Mouse (Mus musculus) neural tube, embryonic 12.5 days (tissue): ENCODE measurements around the gene Tube1. TPM values are rescaled to one million over a fixed set of nuclear protein-coding genes. Genes with fewer than 3 reads are reported as not detected.

ENCODE experiments used
- ATAC-seq: fragments of 200-750 bp; cut with Nextera tagmentation; 2 replicates; pipeline ENCODE4 v1.8.0; 2017; ENCODE audit warnings: low read depth, mild to moderate bottlenecking, moderate TSS enrichment, moderate library complexity; ENCODE audit not compliant: low FRiP score
- H3K27ac ChIP-seq: fragments of 300-500 bp; sonication (generic); 2 replicates; pipeline ENCODE4 v1.5.1; 2016
- H3K27me3 ChIP-seq: fragments of 300-500 bp; sonication (generic); replicated peaks from 2 replicates; pipeline ENCODE4 v1.6.1; 2016; ENCODE audit warnings: mild to moderate bottlenecking
- H3K36me3 ChIP-seq: fragments of 300-500 bp; sonication (generic); 2 replicates; pipeline ENCODE4 v1.6.1; 2016; ENCODE audit warnings: mild to moderate bottlenecking
- H3K4me1 ChIP-seq: fragments of 300-500 bp; sonication (generic); 2 replicates; pipeline ENCODE4 v1.6.1; 2016
- H3K4me2 ChIP-seq: fragments of 300-500 bp; sonication (generic); replicated peaks from 2 replicates; pipeline ENCODE4 v1.6.1; 2016; ENCODE audit warnings: mild to moderate bottlenecking
- H3K4me3 ChIP-seq: fragments of 300-500 bp; sonication (generic); 2 replicates; pipeline ENCODE4 v1.5.1; 2016
- H3K9ac ChIP-seq: fragments of 300-500 bp; sonication (generic); 2 replicates; pipeline ENCODE4 v1.6.1; 2016; ENCODE audit warnings: mild to moderate bottlenecking
- H3K9me3 ChIP-seq: fragments of 300-500 bp; sonication (generic); 2 replicates; pipeline ENCODE4 v1.6.1; 2016; ENCODE audit warnings: mild to moderate bottlenecking
- WGBS: fragments of 180-500 bp; shearing (Covaris S2); methylation state at CpG from one replicate; pipeline ENCODE4 v1.1.7; 2016; 5-methylcytosine and 5-hydroxymethylcytosine counted together
- polyA plus RNA-seq: library from polyadenylated mRNA; unstranded; fragments of >200 nt; fragmentation: Nextera tagmentation; extraction: Ambion mirVana; gene quantifications from 2 replicates; pipeline ENCODE4 v1.2.1, GENCODE M21; 2016

Tube1 gene
- polyA plus RNA-seq, result 14.5 and 17.1 TPM in 2 replicates

GRCm38 (mm10) chr10:39133462-39134310 is at the start of gene Tube1, which contains the start of gene Fam229b:
Tube1 (plus strand) TSS chr10:39133976.
Fam229b (minus strand) TSS chr10:39133914.
- no peak within 1 kb of the TSS for H3K27ac ChIP-seq
- H3K4me3 ChIP-seq, result peak within 1 kb of the TSS; percentile 77
- peaks cover 13% of the 10 kb centered on the region; the same call in 1 of the 2 replicates for H3K36me3 ChIP-seq
- H3K27me3 ChIP-seq, result no peaks in the 10 kb centered on the region
- peak; percentile 93 for ATAC-seq
- H3K9me3 ChIP-seq, result no peaks in the 10 kb centered on the region
- peaks cover 10% of the 10 kb centered on the region; the same call in 1 of the 2 replicates for H3K4me1 ChIP-seq
- WGBS, result 5% methylated on average over 47 of the region's 47 CpGs
- H3K4me2 ChIP-seq, result peak within 1 kb of the TSS; percentile 88
- peak within 1 kb of the TSS; percentile 73 for H3K9ac ChIP-seq

- H3K4me3 ChIP-seq, result no peak overlapping the region
Measured at GRCm38 (mm10) chr10:39096981-39097380, 36.8 kb upstream of the Tube1 start.

GRCm38 (mm10) chr10:39098746-39099145 is 35.0 kb upstream of the Tube1 start:
- H3K4me1 ChIP-seq, result no peaks in the 10 kb centered on the region
- no peaks in the 10 kb centered on the region for H3K9me3 ChIP-seq
- no peaks in the 10 kb centered on the region for H3K36me3 ChIP-seq
- H3K27me3 ChIP-seq, result no peaks in the 10 kb centered on the region
- 94% methylated on average over 10 of the region's 10 CpGs for WGBS
- no peak overlapping the region for H3K4me3 ChIP-seq
- H3K9ac ChIP-seq, result no peak overlapping the region
- no peak overlapping the region for H3K4me2 ChIP-seq
- ATAC-seq, result no peak
- no peak overlapping the region for H3K27ac ChIP-seq

More at GRCm38 (mm10) chr10:39096981-39097380, 36.8 kb upstream of the Tube1 start:
- no peak overlapping the region for H3K4me2 ChIP-seq
- no peaks in the 10 kb centered on the region for H3K9me3 ChIP-seq
- ATAC-seq, result no peak
- 88% methylated on average over 9 of the region's 9 CpGs for whole genome bisulfite sequencing
- no peaks in the 10 kb centered on the region for H3K36me3 ChIP-seq
- no peak overlapping the region for H3K27ac ChIP-seq
- H3K4me1 ChIP-seq, result no peaks in the 10 kb centered on the region
- H3K27me3 ChIP-seq, result no peaks in the 10 kb centered on the region
- no peak overlapping the region for H3K9ac ChIP-seq

- Histone ChIP-seq H3K4me1 (no peaks in the 10 kb centered on the region), H3K27me3 (no peaks in the 10 kb centered on the region), H3K36me3 (no peaks in the 10 kb centered on the region), H3K4me3 (no peak overlapping the region), H3K27ac (no peak overlapping the region), H3K9ac (no peak overlapping the region), H3K4me2 (no peak overlapping the region), H3K9me3 (no peaks in the 10 kb centered on the region)
- no peak for ATAC-seq
- WGBS, result 93% methylated on average over 8 of the region's 8 CpGs
Measured at GRCm38 (mm10) chr10:39104803-39105449, 28.9 kb upstream of the Tube1 start.

GRCm38 (mm10) chr10:39106413-39106812 is 27.4 kb upstream of the Tube1 start:
- no peaks in the 10 kb centered on the region for H3K4me1 ChIP-seq
- no peak overlapping the region for H3K27ac ChIP-seq
- WGBS, result 69% methylated on average over 3 of the region's 3 CpGs
- no peaks in the 10 kb centered on the region for H3K27me3 ChIP-seq
- no peaks in the 10 kb centered on the region for H3K9me3 ChIP-seq
- H3K4me2 ChIP-seq, result no peak overlapping the region
- H3K4me3 ChIP-seq, result no peak overlapping the region
- ATAC-seq, result no peak
- H3K9ac ChIP-seq, result no peak overlapping the region
- H3K36me3 ChIP-seq, result no peaks in the 10 kb centered on the region

- Histone ChIP-seq H3K27me3 (no peaks in the 10 kb centered on the region), H3K36me3 (no peaks in the 10 kb centered on the region), H3K27ac (no peak overlapping the region), H3K4me3 (no peak overlapping the region), H3K9ac (no peak overlapping the region), H3K4me2 (no peak overlapping the region), H3K9me3 (no peaks in the 10 kb centered on the region), H3K4me1 (no peaks in the 10 kb centered on the region)
- ATAC-seq, result no peak
- WGBS, result 68% methylated on average over 4 of the region's 4 CpGs
Measured at GRCm38 (mm10) chr10:39106935-39107334, 26.8 kb upstream of the Tube1 start.

GRCm38 (mm10) chr10:39108837-39109488 is 24.8 kb upstream of the Tube1 start:
- 78% methylated on average over 10 of the region's 10 CpGs for WGBS
- Histone ChIP-seq H3K9ac (no peak overlapping the region), H3K4me3 (no peak overlapping the region), H3K4me2 (no peak overlapping the region), H3K4me1 (no peaks in the 10 kb centered on the region), H3K36me3 (no peaks in the 10 kb centered on the region), H3K27me3 (no peaks in the 10 kb centered on the region), H3K27ac (no peak overlapping the region), H3K9me3 (no peaks in the 10 kb centered on the region)
- no peak for ATAC-seq

GRCm38 (mm10) chr10:39109489-39109874 is 24.3 kb upstream of the Tube1 start:
- Histone ChIP-seq H3K4me2 (no peak overlapping the region), H3K27ac (no peak overlapping the region), H3K9me3 (no peaks in the 10 kb centered on the region), H3K27me3 (no peaks in the 10 kb centered on the region), H3K36me3 (no peaks in the 10 kb centered on the region), H3K4me1 (no peaks in the 10 kb centered on the region), H3K4me3 (no peak overlapping the region), H3K9ac (no peak overlapping the region)
- WGBS, result 59% methylated on average over 4 of the region's 4 CpGs
- no peak for ATAC-seq

- Histone ChIP-seq H3K27me3 (no peaks in the 10 kb centered on the region), H3K9me3 (no peaks in the 10 kb centered on the region), H3K4me2 (no peak overlapping the region), H3K9ac (no peak overlapping the region), H3K4me3 (no peak overlapping the region), H3K27ac (no peak overlapping the region), H3K4me1 (no peaks in the 10 kb centered on the region), H3K36me3 (no peaks in the 10 kb centered on the region)
- no peak for ATAC-seq
- WGBS, result 41% methylated on average over 4 of the region's 4 CpGs
Measured at GRCm38 (mm10) chr10:39121412-39121811, 12.4 kb upstream of the Tube1 start.

GRCm38 (mm10) chr10:39137766-39138165 is 4.0 kb downstream of the Tube1 start:
- no peak overlapping the region for H3K27ac ChIP-seq
- 94% methylated on average over 3 of the region's 3 CpGs for WGBS
- H3K4me3 ChIP-seq, result no peak overlapping the region
- ATAC-seq, result no peak
- no peaks in the 10 kb centered on the region for H3K27me3 ChIP-seq
- no peak overlapping the region for H3K9ac ChIP-seq
- H3K36me3 ChIP-seq, result peaks cover 20% of the 10 kb centered on the region
- peaks cover 10% of the 10 kb centered on the region; the same call in 1 of the 2 replicates for H3K4me1 ChIP-seq
- no peak overlapping the region for H3K4me2 ChIP-seq
- H3K9me3 ChIP-seq, result no peaks in the 10 kb centered on the region

- peaks cover 10% of the 10 kb centered on the region; the same call in 1 of the 2 replicates for H3K4me1 ChIP-seq
- WGBS, result 83% methylated on average over 6 of the region's 6 CpGs
- H3K4me3 ChIP-seq, result no peak overlapping the region
- no peak overlapping the region for H3K4me2 ChIP-seq
- peaks cover 26% of the 10 kb centered on the region for H3K36me3 ChIP-seq
- H3K27ac ChIP-seq, result no peak overlapping the region
- H3K27me3 ChIP-seq, result no peaks in the 10 kb centered on the region
- no peak overlapping the region for H3K9ac ChIP-seq
- ATAC-seq, result no peak
- no peaks in the 10 kb centered on the region for H3K9me3 ChIP-seq
Measured at GRCm38 (mm10) chr10:39138761-39139160, 5.0 kb downstream of the Tube1 start.

GRCm38 (mm10) chr10:39140843-39141242 is 7.1 kb downstream of the Tube1 start:
- Histone ChIP-seq H3K4me1 (no peaks in the 10 kb centered on the region), H3K4me2 (no peak overlapping the region; the same call in 1 of the 2 replicates), H3K9ac (no peak overlapping the region), H3K27me3 (no peaks in the 10 kb centered on the region), H3K36me3 (peaks cover 38% of the 10 kb centered on the region), H3K4me3 (no peak overlapping the region), H3K9me3 (no peaks in the 10 kb centered on the region), H3K27ac (no peak overlapping the region)
- ATAC-seq, result peak; percentile 75
- 37% methylated on average over 14 of the region's 14 CpGs for WGBS
